Mouse (Mus musculus): Measurements from ENCODE around the gene Dsn1. TPM values are rescaled to one million over a fixed set of nuclear protein-coding genes. Genes with fewer than 3 reads are reported as not detected.

Gene Dsn1
- 11.0 and 11.5 TPM in 2 replicates for polyA plus RNA-seq (2012; rRNA removed)

GRCm38 (mm10) chr2:157006511-157007233, at the start of gene Dsn1:
Gene Dsn1, minus strand, starts transcription at chr2:157007154.

DNA sequence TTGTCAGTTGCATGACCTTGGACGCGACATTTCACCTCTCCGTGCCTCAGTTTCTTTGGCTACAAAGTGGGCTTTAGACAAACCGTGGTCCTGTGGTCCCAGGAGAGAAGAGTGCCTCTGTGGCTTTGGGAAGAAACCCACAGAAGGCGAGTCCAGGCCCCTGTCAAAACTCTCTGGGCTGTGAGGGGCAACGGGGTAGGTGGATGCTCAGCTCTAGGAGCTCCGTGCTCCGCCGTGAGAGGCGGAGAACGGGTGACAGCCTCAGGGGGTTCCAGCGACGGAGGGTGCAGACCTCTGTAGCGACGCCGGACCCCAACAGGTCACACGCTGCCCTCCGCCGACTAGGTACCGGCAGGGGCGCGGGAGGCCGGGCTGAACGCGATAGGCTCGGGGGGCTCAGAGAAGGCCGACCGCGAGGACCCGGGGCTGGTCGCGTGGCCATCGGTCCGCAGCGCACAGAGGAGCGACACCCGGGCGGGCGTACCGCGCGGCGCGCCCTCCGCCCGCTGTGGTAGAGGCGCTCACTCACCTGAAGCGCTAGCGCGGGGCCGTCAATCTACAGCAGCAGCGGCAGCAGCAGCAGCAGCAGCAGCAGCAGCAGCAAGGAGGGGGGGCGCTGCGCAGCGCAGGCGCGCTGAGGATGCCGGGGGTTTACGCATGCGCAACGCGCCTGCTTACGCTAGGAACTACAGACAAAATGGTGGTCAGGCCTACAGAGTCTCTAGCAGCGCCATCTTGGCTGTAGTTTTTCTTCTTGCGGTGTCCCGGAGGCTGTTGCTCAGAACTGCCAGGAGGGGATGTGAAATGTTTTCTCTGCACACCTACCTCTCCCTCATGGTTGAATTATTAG, 15.3 kb downstream of the Dsn1 start, which contains the start of gene Ndrg3:
Gene Ndrg3, minus strand, starts transcription at position 587 of the 850 bp plus-strand sequence.

Other genes starting within 250 kb of the Dsn1 start
- 31.4 and 33.8 TPM in 2 replicates for gene Myl9, start 231.7 kb downstream of the Dsn1 start, polyA plus RNA-seq (2012; rRNA removed)
- 5.0 and 5.6 TPM in 2 replicates for gene Tgif2, start 167.1 kb downstream of the Dsn1 start, polyA plus RNA-seq (2012; rRNA removed)
- gene 4930518I15Rik, start 149.2 kb downstream of the Dsn1 start, polyA plus RNA-seq (2012; rRNA removed): 0.85 and 0.87 TPM in 2 replicates
- gene Rab5if, start 144.0 kb downstream of the Dsn1 start, polyA plus RNA-seq (2012; rRNA removed): 90.7 and 94.2 TPM in 2 replicates
- 0.95 and 1.0 TPM in 2 replicates for gene Sla2, start 120.0 kb downstream of the Dsn1 start, polyA plus RNA-seq (2012; rRNA removed)
- 16.9 and 17.5 TPM in 2 replicates for gene Ndrg3, start 15.1 kb downstream of the Dsn1 start, polyA plus RNA-seq (2012; rRNA removed)
- gene Soga1, start 72.1 kb upstream of the Dsn1 start, polyA plus RNA-seq (2012; rRNA removed): 0.85 and 1.2 TPM in 2 replicates
- not detected in 2 replicates for gene Tldc2, start 79.9 kb upstream of the Dsn1 start, polyA plus RNA-seq (2012; rRNA removed)
- gene Samhd1, start 128.1 kb upstream of the Dsn1 start, polyA plus RNA-seq (2012; rRNA removed): 18.8 and 20.4 TPM in 2 replicates
- 7.8 and 8.0 TPM in 2 replicates for gene Rbl1, start 197.4 kb upstream of the Dsn1 start, polyA plus RNA-seq (2012; rRNA removed)

All from liver, embryonic 18 days (tissue).